Mouse (Mus musculus) R1 (cell line): ENCODE results near the gene Mocs1.

Experiments
- DNase-seq: peaks from one replicate; pipeline ENCODE4 v3.0.0-alpha.2; 2018; ENCODE audit warnings: low read depth, low spot score

The Mocs1 gene

GRCm38 (mm10) chr17:49481876-49482275 is 53.7 kb downstream of the Mocs1 start:
- no peak for DNase-seq

- DNase-seq: no peak
Observed at GRCm38 (mm10) chr17:49484435-49484834, 56.3 kb downstream of the Mocs1 start.

GRCm38 (mm10) chr17:49489098-49489497 is 60.9 kb downstream of the Mocs1 start:
- DNase-seq: no peak

- peak; percentile 49 for DNase-seq
Observed at GRCm38 (mm10) chr17:49493276-49493675, 65.1 kb downstream of the Mocs1 start.

- peak; percentile 54 for DNase-seq
Observed at GRCm38 (mm10) chr17:49498169-49498568, 70.0 kb downstream of the Mocs1 start.

GRCm38 (mm10) chr17:49499635-49500034 is 71.5 kb downstream of the Mocs1 start:
- DNase-seq: no peak

- no peak for DNase-seq
Observed at GRCm38 (mm10) chr17:49500234-49500633, 72.1 kb downstream of the Mocs1 start.

GRCm38 (mm10) chr17:49503246-49503900 is 75.2 kb downstream of the Mocs1 start:
- DNase-seq: no peak
